Mouse (Mus musculus) CH12.LX (cell line): ENCODE measurements around the gene Polr1c.

ENCODE experiments used
- CTCF ChIP-seq, 2 experiments: IDR thresholded peaks in 1 of 2; conservative IDR thresholded peaks in 1 of 2; 2 replicates each; pipeline ENCODE4 v1.5.1; 2011 to 2012; ENCODE audit warnings: low read depth in 2 of 2, low read length in 2 of 2, improper control_type of control experiment in 1 of 2, inconsistent platforms in 1 of 2, mild to moderate bottlenecking in 1 of 2, moderate library complexity in 1 of 2
- EP300 ChIP-seq: IDR thresholded peaks from 2 replicates; pipeline ENCODE4 v1.6.1; 2011; ENCODE audit warnings: low read length, improper control_type of control experiment
- IRF4 ChIP-seq: IDR thresholded peaks from 2 replicates; pipeline ENCODE4 v1.6.1; 2014; ENCODE audit warnings: low read depth, mild to moderate bottlenecking, inconsistent platforms, low read length, improper control_type of control experiment
- MAFK ChIP-seq: IDR thresholded peaks from 2 replicates; pipeline ENCODE4 v1.6.1; 2011; ENCODE audit warnings: low read length, improper control_type of control experiment; ENCODE audit not compliant: insufficient replicate concordance
- MAX ChIP-seq: IDR thresholded peaks from 2 replicates; pipeline ENCODE4 v1.6.1; 2011; ENCODE audit warnings: low read length, improper control_type of control experiment
- MAZ ChIP-seq: IDR thresholded peaks from 2 replicates; pipeline ENCODE4 v1.6.1; 2012; ENCODE audit warnings: low read depth, mild to moderate bottlenecking, inconsistent platforms, low read length, improper control_type of control experiment, moderate library complexity
- POLR2A ChIP-seq: IDR thresholded peaks from 2 replicates; pipeline ENCODE4 v1.6.1; 2011; ENCODE audit warnings: low read depth, mild to moderate bottlenecking, improper control_type of control experiment, low read length
- RCOR1 ChIP-seq: conservative IDR thresholded peaks from 2 replicates; pipeline ENCODE4 v1.6.1; 2012; ENCODE audit warnings: low read depth, mild to moderate bottlenecking, inconsistent platforms, low read length, improper control_type of control experiment
- SMC3 ChIP-seq: IDR thresholded peaks from 2 replicates; pipeline ENCODE4 v1.6.1; 2011; ENCODE audit warnings: low read depth, low read length, improper control_type of control experiment
- TBP ChIP-seq: conservative IDR thresholded peaks from 2 replicates; pipeline ENCODE4 v1.6.1; 2011; ENCODE audit warnings: low read depth, low read length, improper control_type of control experiment
- ZC3H11A ChIP-seq: IDR thresholded peaks from 2 replicates; pipeline ENCODE4 v1.6.1; 2012; ENCODE audit warnings: low read depth, mild to moderate bottlenecking, inconsistent platforms, low read length, improper control_type of control experiment
- ZKSCAN1 ChIP-seq: IDR thresholded peaks from 2 replicates; pipeline ENCODE4 v1.6.1; 2012; ENCODE audit warnings: low read depth, inconsistent platforms, low read length, improper control_type of control experiment, borderline replicate concordance
- ZNF384 ChIP-seq: IDR thresholded peaks from 2 replicates; pipeline ENCODE4 v1.6.1; 2012; ENCODE audit warnings: low read depth, low read length, improper control_type of control experiment, inconsistent platforms

DNA sequence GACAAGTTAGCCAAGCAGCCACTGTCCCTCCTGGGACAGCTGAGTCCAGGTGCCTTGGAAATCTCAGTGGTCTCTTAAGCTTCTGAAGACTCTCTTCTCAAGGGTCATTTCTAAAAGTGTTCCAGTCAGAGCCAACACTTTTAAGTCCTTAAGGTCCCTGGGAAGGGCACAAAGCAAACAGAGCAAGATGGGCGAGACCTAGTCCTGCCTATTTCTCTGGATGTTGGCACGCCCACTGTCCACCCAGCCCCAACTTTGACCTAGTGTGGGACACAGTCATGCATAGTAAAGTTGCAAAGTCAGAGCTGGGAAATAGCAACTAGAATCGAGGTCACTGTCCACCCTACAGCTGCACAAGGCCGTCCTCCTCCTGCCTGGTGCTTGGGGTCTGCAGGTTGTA is 4.9 kb downstream of the Polr1c start:
- no peak for TF ChIP-seq MAFK
- no peak; the same call in 1 of the 2 replicates for TF ChIP-seq POLR2A
- TF ChIP-seq MAZ, result no peak
- no peak for TF ChIP-seq ZC3H11A
- TF ChIP-seq RCOR1, result no peak
- no peak for TF ChIP-seq CTCF (conservative IDR thresholded peaks at IDR 0.05 in 1 of 2, IDR thresholded peaks at IDR 0.05 in 1 of 2; ENCODE audit: low read depth in 2 of 2, low read length in 2 of 2)
- TF ChIP-seq IRF4, result no peak
- no peak for TF ChIP-seq EP300
- TF ChIP-seq ZNF384, result no peak
- TF ChIP-seq TBP, result no peak
- no peak for TF ChIP-seq ZKSCAN1
- no peak for TF ChIP-seq MAX
- no peak for TF ChIP-seq SMC3
